Comparison of ENCODE assay signal across 14 mouse cellular contexts in genomic region chr6:119350703-119351198, GRCm38 (mm10). TPM values are rescaled to one million over a fixed set of nuclear protein-coding genes. Genes with fewer than 3 reads are reported as not detected.
"Had no signal": no experiment of that assay in that cellular context is flagged by ENCODE, and none has a peak within 500 bp of the region (broad histone marks: within the 10 kb centered on the region; RNA-seq: fewer than 3 reads in every experiment).

No protein-coding gene starts in this region.

- H3K27me3 ChIP-seq: kidney, embryonic 15.5 days; limb, embryonic 15.5 days; midbrain, embryonic 15.5 days; neural tube, embryonic 13.5 days had no signal

- H3K27ac ChIP-seq: kidney, embryonic 15.5 days; left cerebral cortex, adult 2 months; limb, embryonic 15.5 days; liver, embryonic 14.5 days; midbrain, embryonic 15.5 days; neural tube, embryonic 13.5 days had no signal

- H3K4me2 ChIP-seq: kidney, embryonic 15.5 days; limb, embryonic 15.5 days; midbrain, embryonic 15.5 days; neural tube, embryonic 13.5 days had no signal

- ATAC-seq: intestine, embryonic 16.5 days; midbrain, embryonic 15.5 days had no signal

- H3K9me3 ChIP-seq: kidney, embryonic 15.5 days; limb, embryonic 15.5 days; midbrain, embryonic 15.5 days; neural tube, embryonic 13.5 days had no signal

- H3K4me3 ChIP-seq: kidney, embryonic 15.5 days; left cerebral cortex, adult 2 months; limb, embryonic 15.5 days; midbrain, embryonic 15.5 days; neural tube, embryonic 13.5 days had no signal

- DNase-seq: kidney, adult 2 months; kidney, postnatal 14 days; lung, adult 18-20 months; right cerebral cortex, adult 18-20 months; right cerebral cortex, postnatal 25 days had no signal

- H3K4me1 ChIP-seq: kidney, embryonic 15.5 days; limb, embryonic 15.5 days; midbrain, embryonic 15.5 days; neural tube, embryonic 13.5 days had no signal

- H3K9ac ChIP-seq: kidney, embryonic 15.5 days; limb, embryonic 15.5 days; liver, embryonic 14.5 days; midbrain, embryonic 15.5 days; neural tube, embryonic 13.5 days had no signal

RNA-seq across cellular contexts. Expression of gene Lrtm2, which starts 20.2 kb away (rescaled TPM):
- polyA plus RNA-seq: limb, embryonic 11.5 days; small intestine, adult 2 months had no signal
